ENCODE assay signal across 8 mouse cellular contexts in the genomic region with DNA sequence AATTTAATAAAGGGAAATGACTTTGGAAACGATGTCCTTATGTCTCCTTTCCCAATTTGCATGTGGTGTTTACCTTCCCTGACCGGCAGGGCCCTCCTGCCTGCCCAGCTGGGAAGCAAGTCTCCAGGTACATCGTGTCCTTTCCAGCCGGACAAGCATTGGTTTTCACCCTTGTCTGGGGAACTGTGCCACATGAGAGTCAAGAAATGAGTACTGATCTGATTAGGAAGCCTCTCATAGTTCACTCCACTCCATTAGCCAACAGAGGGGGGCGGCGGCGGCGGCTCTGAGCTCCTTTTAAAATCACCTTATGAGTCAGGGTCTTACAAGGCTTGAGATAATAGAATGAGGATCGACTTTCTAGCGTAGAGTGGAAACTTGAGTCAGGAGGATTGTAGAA. TPM values are rescaled to one million over a fixed set of nuclear protein-coding genes. Genes with fewer than 3 reads are reported as not detected.
DNase-seq lines count a peak whose midpoint lies in the region; ATAC-seq and TF ChIP-seq lines count a peak whose summit lies in the region.

No protein-coding gene starts in this region.

- H3K9ac ChIP-seq in forebrain, embryonic 12.5 days = peak overlapping the region; percentile 48
- peak overlapping the region; percentile 73; the same call in 1 of the 2 replicates for H3K9ac ChIP-seq in limb, embryonic 14.5 days (ENCODE audit: low read depth, low read length, severe bottlenecking)
- no peak overlapping the region for H3K9ac ChIP-seq in neural tube, embryonic 14.5 days (replicated peaks; ENCODE audit: low read depth, low read length)

- no peak for ATAC-seq in forebrain, embryonic 12.5 days (ENCODE audit: low FRiP score)
- no peak for ATAC-seq in limb, embryonic 14.5 days (ENCODE audit: low FRiP score, low read depth)
- ATAC-seq in neural tube, embryonic 14.5 days (ENCODE audit: low read depth) = no peak

- H3K4me1 ChIP-seq in forebrain, embryonic 12.5 days = peaks cover 37% of the 10 kb centered on the region
- peaks cover 18% of the 10 kb centered on the region for H3K4me1 ChIP-seq in limb, embryonic 14.5 days (ENCODE audit: control insufficient read depth, insufficient read depth, low read length)
- peaks cover 31% of the 10 kb centered on the region for H3K4me1 ChIP-seq in neural tube, embryonic 14.5 days (ENCODE audit: control insufficient read depth, insufficient read depth, low read length)
- H3K4me1 ChIP-seq in thymus, adult 2 months (replicated peaks; ENCODE audit: control insufficient read depth, insufficient read depth, low read length) = peaks cover 9% of the 10 kb centered on the region

- intact Hi-C loops in left cerebral cortex, adult 2 months (cut with DNase I) = loop anchor here (1.0 to 5.0 kb wide), 2 partner anchors 10 to 320 kb away; partner anchors contain the start of genes Clp1, P2rx3 and Ssrp1
- intact Hi-C loops in left cerebral cortex, postnatal 25 days (cut with DNase I) = loop anchor here (5.0 kb wide), 2 partner anchors 160 to 330 kb away; partner anchors contain the start of genes Rtn4rl2 and Zdhhc5

- peak overlapping the region; percentile 70 for H3K4me2 ChIP-seq in forebrain, embryonic 12.5 days
- H3K4me2 ChIP-seq in limb, embryonic 14.5 days (replicated peaks; ENCODE audit: low read depth, low read length, severe bottlenecking) = peak overlapping the region; percentile 71
- H3K4me2 ChIP-seq in neural tube, embryonic 14.5 days (ENCODE audit: low read depth, low read length) = peak overlapping the region; percentile 73

- no peak; the same call in 1 of the 2 replicates for TF ChIP-seq CTCF in left cerebral cortex, adult 2 months (IDR thresholded peaks at IDR 0.05)
- no peak for TF ChIP-seq CTCF in thymus, adult 2 months (IDR thresholded peaks at IDR 0.05; ENCODE audit: borderline replicate concordance, control insufficient read depth, extremely low read depth, insufficient read depth, low read length, poor library complexity)

- DNase-seq in left cerebral cortex, adult 2 months (ENCODE audit: extremely low spot score in 1 of 2, low spot score in 2 of 2) = no peak
- no peak for DNase-seq in left cerebral cortex, postnatal 25 days (ENCODE audit: low spot score in 2 of 2)
- DNase-seq in limb, embryonic 14.5 days (ENCODE audit: low spot score) = no peak
- DNase-seq in layer of hippocampus, postnatal 36 days = no peak
- DNase-seq in thymus, adult 2 months = no peak
- no peak for DNase-seq in urinary bladder, postnatal 25 days (ENCODE audit: low spot score)

- peak overlapping the region; percentile 95 for H3K27ac ChIP-seq in left cerebral cortex, adult 2 months
- peak overlapping the region; percentile 95 for H3K27ac ChIP-seq in forebrain, embryonic 12.5 days
- H3K27ac ChIP-seq in limb, embryonic 14.5 days (replicated peaks; ENCODE audit: low read depth, low read length) = 0 out of 2 replicates have a peak overlapping the region, but pooled peaks have one; percentile 95
- H3K27ac ChIP-seq in neural tube, embryonic 14.5 days (ENCODE audit: low read depth, low read length) = no peak overlapping the region
- no peak overlapping the region for H3K27ac ChIP-seq in thymus, adult 2 months (ENCODE audit: control insufficient read depth, insufficient read depth, low read length)

- H3K9me3 ChIP-seq in forebrain, embryonic 12.5 days = no peaks in the 10 kb centered on the region
- no peaks in the 10 kb centered on the region for H3K9me3 ChIP-seq in limb, embryonic 14.5 days (ENCODE audit: control insufficient read depth, low read length)
- H3K9me3 ChIP-seq in neural tube, embryonic 14.5 days (ENCODE audit: control insufficient read depth, low read length) = no peaks in the 10 kb centered on the region

- no peaks in the 10 kb centered on the region for H3K27me3 ChIP-seq in forebrain, embryonic 12.5 days
- H3K27me3 ChIP-seq in limb, embryonic 14.5 days (ENCODE audit: control insufficient read depth, insufficient read depth, low read length) = no peaks in the 10 kb centered on the region
- no peaks in the 10 kb centered on the region for H3K27me3 ChIP-seq in neural tube, embryonic 14.5 days (ENCODE audit: control insufficient read depth, insufficient read depth, low read length)
- no peaks in the 10 kb centered on the region for H3K27me3 ChIP-seq in thymus, adult 2 months (ENCODE audit: control insufficient read depth, insufficient read depth, low read length)

- H3K4me3 ChIP-seq in left cerebral cortex, adult 2 months = peak overlapping the region; percentile 57
- H3K4me3 ChIP-seq in forebrain, embryonic 12.5 days (replicated peaks) = peak overlapping the region; percentile 73
- peak overlapping the region; percentile 71 for H3K4me3 ChIP-seq in limb, embryonic 14.5 days (replicated peaks; ENCODE audit: low read length)
- peak overlapping the region; percentile 55 for H3K4me3 ChIP-seq in neural tube, embryonic 14.5 days (ENCODE audit: low read depth, low read length)
- no peak overlapping the region for H3K4me3 ChIP-seq in thymus, adult 2 months (ENCODE audit: control insufficient read depth, insufficient read depth, low read length)

- TF ChIP-seq POLR2A in limb, embryonic 14.5 days (IDR thresholded peaks at IDR 0.05; ENCODE audit: borderline replicate concordance, extremely low read depth, insufficient read depth, insufficient read length) = no peak
- no peak for TF ChIP-seq POLR2A in thymus, adult 2 months (IDR thresholded peaks at IDR 0.05; ENCODE audit: control insufficient read depth, extremely low read depth, insufficient read depth, low read length, poor library complexity)

- peaks cover 56% of the 10 kb centered on the region for H3K36me3 ChIP-seq in forebrain, embryonic 12.5 days (replicated peaks)
- H3K36me3 ChIP-seq in limb, embryonic 14.5 days (ENCODE audit: control insufficient read depth, insufficient read depth, low read length) = peaks cover 55% of the 10 kb centered on the region
- peaks cover 44% of the 10 kb centered on the region for H3K36me3 ChIP-seq in neural tube, embryonic 14.5 days (ENCODE audit: control insufficient read depth, insufficient read depth, low read length)
- H3K36me3 ChIP-seq in thymus, adult 2 months (ENCODE audit: control insufficient read depth, insufficient read depth, low read length) = peaks cover 35% of the 10 kb centered on the region

- WGBS in forebrain, embryonic 12.5 days = 52% methylated on average over 10 of the region's 10 CpGs
- 47% methylated on average over 10 of the region's 10 CpGs for WGBS in limb, embryonic 14.5 days
- WGBS in neural tube, embryonic 14.5 days = 65% methylated on average over 10 of the region's 10 CpGs
- 85% methylated on average over 10 of the region's 10 CpGs for WGBS in thymus, adult 2 months

RNA-seq across cellular contexts. Expression of gene Tnks1bp1, which starts 0.7 kb away (rescaled TPM):
- 100 to 1,000 TPM; 130 to 148 TPM for total RNA-seq in left cerebral cortex, adult 2 months (2021)
- total RNA-seq in left cerebral cortex, postnatal 25 days (2021) = 100 to 1,000 TPM; 112 to 123 TPM
- polyA plus RNA-seq in forebrain, embryonic 12.5 days (2016; fragmentation: Nextera tagmentation; extraction: Ambion mirVana) = 38.3 and 39.7 TPM in 2 replicates
- polyA plus RNA-seq in limb, embryonic 14.5 days (2012; rRNA removed) = 85.9 and 110 TPM in 2 replicates
- 16.8 and 17.0 TPM in 2 replicates for polyA plus RNA-seq in limb, embryonic 14.5 days (2014; fragmentation: Nextera tagmentation; extraction: Ambion mirVana)
- polyA plus RNA-seq in neural tube, embryonic 14.5 days (2014; fragmentation: Nextera tagmentation; extraction: Ambion mirVana) = 6.8 and 10.6 TPM in 2 replicates
- total RNA-seq in layer of hippocampus, postnatal 36 days (2021) = 100 to 1,000 TPM; 159 to 174 TPM
- 32.5 and 36.9 TPM in 2 replicates for polyA plus RNA-seq in thymus, adult 2 months (2012; rRNA removed)

RNA-seq across cellular contexts. Expression of gene P2rx3, which starts 9.8 kb away (rescaled TPM):
- 1 to 10 TPM; 2.0 to 2.6 TPM for total RNA-seq in left cerebral cortex, adult 2 months (2021)
- 1 to 10 TPM; 2.2 to 2.3 TPM for total RNA-seq in left cerebral cortex, postnatal 25 days (2021)
- polyA plus RNA-seq in forebrain, embryonic 12.5 days (2016; fragmentation: Nextera tagmentation; extraction: Ambion mirVana) = 1.4 and 1.6 TPM in 2 replicates
- 0.45 and 0.69 TPM in 2 replicates for polyA plus RNA-seq in limb, embryonic 14.5 days (2012; rRNA removed)
- polyA plus RNA-seq in limb, embryonic 14.5 days (2014; fragmentation: Nextera tagmentation; extraction: Ambion mirVana) = 0.43 and 0.81 TPM in 2 replicates
- polyA plus RNA-seq in neural tube, embryonic 14.5 days (2014; fragmentation: Nextera tagmentation; extraction: Ambion mirVana) = 0.94 and 22.0 TPM in 2 replicates
- total RNA-seq in layer of hippocampus, postnatal 36 days (2021) = 1 to 10 TPM; 1.4 to 2.7 TPM
- polyA plus RNA-seq in thymus, adult 2 months (2012; rRNA removed) = 0.38 and 0.54 TPM in 2 replicates

RNA-seq across cellular contexts. Expression of gene Ssrp1, which starts 10.0 kb away (rescaled TPM):
- total RNA-seq in left cerebral cortex, adult 2 months (2021) = 100 to 1,000 TPM; 106 to 111 TPM
- total RNA-seq in left cerebral cortex, postnatal 25 days (2021) = 10 to 100 TPM; 93.4 to 99.9 TPM
- polyA plus RNA-seq in forebrain, embryonic 12.5 days (2016; fragmentation: Nextera tagmentation; extraction: Ambion mirVana) = 309 and 322 TPM in 2 replicates
- 256 and 265 TPM in 2 replicates for polyA plus RNA-seq in limb, embryonic 14.5 days (2012; rRNA removed)
- polyA plus RNA-seq in limb, embryonic 14.5 days (2014; fragmentation: Nextera tagmentation; extraction: Ambion mirVana) = 242 and 263 TPM in 2 replicates
- 152 and 178 TPM in 2 replicates for polyA plus RNA-seq in neural tube, embryonic 14.5 days (2014; fragmentation: Nextera tagmentation; extraction: Ambion mirVana)
- total RNA-seq in layer of hippocampus, postnatal 36 days (2021) = 100 to 1,000 TPM; 120 TPM
- 248 and 287 TPM in 2 replicates for polyA plus RNA-seq in thymus, adult 2 months (2012; rRNA removed)

RNA-seq across cellular contexts. Expression of gene Prg3, which starts 59.1 kb away (rescaled TPM):
- total RNA-seq in left cerebral cortex, adult 2 months (2021) = not detected
- total RNA-seq in left cerebral cortex, postnatal 25 days (2021) = not detected
- polyA plus RNA-seq in forebrain, embryonic 12.5 days (2016; fragmentation: Nextera tagmentation; extraction: Ambion mirVana) = not detected in 2 replicates
- polyA plus RNA-seq in limb, embryonic 14.5 days (2012; rRNA removed) = 0.08 TPM in 1 of 2 replicates, not detected in the other
- polyA plus RNA-seq in limb, embryonic 14.5 days (2014; fragmentation: Nextera tagmentation; extraction: Ambion mirVana) = 0.21 TPM in 1 of 2 replicates, not detected in the other
- polyA plus RNA-seq in neural tube, embryonic 14.5 days (2014; fragmentation: Nextera tagmentation; extraction: Ambion mirVana) = not detected in 2 replicates
- total RNA-seq in layer of hippocampus, postnatal 36 days (2021) = not detected
- 0.48 and 0.88 TPM in 2 replicates for polyA plus RNA-seq in thymus, adult 2 months (2012; rRNA removed)

Comparison
In these comparisons a context has a peak if more than half of its experiments do, and no peak if none do; other contexts are left out.
1. H3K27ac ChIP-seq: peak in left cerebral cortex, adult 2 months (single experiment), forebrain, embryonic 12.5 days (single experiment) and limb, embryonic 14.5 days (single experiment); none in neural tube, embryonic 14.5 days (single experiment) and thymus, adult 2 months (single experiment).
2. Peak in every context shown above with its lines, with median percentiles within 50 percentile points of each other: H3K4me2 ChIP-seq.